Mouse (Mus musculus) erythroblast, embryonic 14.5 days (primary cell): ENCODE results near the gene Rps27l.

Experiments used
- GATA1 ChIP-seq: IDR thresholded peaks from 2 replicates; pipeline ENCODE4 v1.6.1; 2012; ENCODE audit warnings: low read length, inconsistent platforms, mixed read lengths
- TAL1 ChIP-seq: IDR thresholded peaks from 3 replicates; pipeline ENCODE4 v1.6.1; 2012; ENCODE audit warnings: low read length, inconsistent platforms, mixed read lengths

DNA sequence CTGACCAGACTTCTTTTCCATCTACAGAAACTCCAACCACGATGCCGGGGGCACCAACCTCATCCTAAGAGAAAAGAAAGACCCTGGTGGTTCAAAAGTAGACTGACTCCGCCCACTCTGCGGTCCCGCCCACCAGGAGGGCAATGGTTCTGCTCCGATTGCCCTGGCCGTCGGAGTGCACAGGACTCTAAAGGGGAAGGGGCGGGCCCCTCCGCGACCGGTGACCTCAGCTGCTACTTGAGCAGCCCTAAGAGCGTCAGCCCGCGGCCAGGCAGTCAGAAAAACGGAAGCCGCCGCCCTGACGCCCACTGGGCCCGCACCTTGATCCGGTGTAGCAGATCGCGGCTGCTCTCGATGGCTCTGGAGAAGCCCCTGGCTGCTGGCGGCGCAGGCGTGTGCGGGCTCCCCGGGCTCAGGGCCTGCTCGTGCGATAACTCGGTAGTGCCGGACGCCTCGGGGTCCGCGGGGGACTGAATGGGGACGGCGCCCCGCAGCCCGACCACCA, 28.9 kb downstream of the Rps27l start:
- no peak for TF ChIP-seq TAL1
- no peak for TF ChIP-seq GATA1
